Mouse (Mus musculus) ES-Bruce4 (cell line): ENCODE data around the gene Tcf7l2.

Source experiments
- CTCF ChIP-seq: IDR thresholded peaks from one replicate; pipeline ENCODE4 v1.8.1; 2011; ENCODE audit warnings: low read depth, low read length
- EP300 ChIP-seq: IDR thresholded peaks from 2 replicates; pipeline ENCODE4 v1.6.1; 2011; ENCODE audit warnings: low read depth, low read length; ENCODE audit not compliant: insufficient read depth
- POLR2A ChIP-seq: IDR thresholded peaks from one replicate; pipeline ENCODE4 v1.8.1; 2011; ENCODE audit warnings: low read length; ENCODE audit not compliant: insufficient read depth

- no peak for TF ChIP-seq POLR2A
- TF ChIP-seq CTCF: no peak
- no peak for TF ChIP-seq EP300
Measured at GRCm38 (mm10) chr19:55923789-55924426, 182.3 kb downstream of the Tcf7l2 start.
